Mouse (Mus musculus) C2C12 (cell line): Measurements from ENCODE around the gene Nudt3. TPM values are rescaled to one million over a fixed set of nuclear protein-coding genes. Genes with fewer than 3 reads are reported as not detected.
A peak's percentile ranks its signal among the peaks of the same experiment; 100 is the strongest.

Experiments
- H3K27me3 ChIP-seq: one replicate; pipeline ENCODE4 v1.6.1; 2011; ENCODE audit not compliant: control insufficient read depth, insufficient read depth, insufficient read length
- H3K36me3 ChIP-seq: one replicate; pipeline ENCODE4 v1.6.1; 2011; ENCODE audit not compliant: control insufficient read depth, insufficient read depth
- H3K4me3 ChIP-seq: one replicate; pipeline ENCODE4 v1.5.1; 2011; ENCODE audit warnings: mild to moderate bottlenecking, control low read depth; ENCODE audit not compliant: poor library complexity, insufficient read depth, severe bottlenecking
- H3K79me2 ChIP-seq: one replicate; pipeline ENCODE4 v1.6.1; 2011; ENCODE audit not compliant: control insufficient read depth, insufficient read depth
- H3K79me3 ChIP-seq: one replicate; pipeline ENCODE4 v1.6.1; 2011; ENCODE audit warnings: low read depth, control low read depth
- H3ac ChIP-seq: one replicate; pipeline ENCODE3; 2011; ENCODE audit warnings: low read depth; ENCODE audit not compliant: control insufficient read depth, insufficient read length
- CEBPB ChIP-seq: IDR thresholded peaks from one replicate; pipeline ENCODE4 v1.6.1; 2011; ENCODE audit warnings: low read depth, mild to moderate bottlenecking, control low read depth, moderate library complexity
- CTCF ChIP-seq: IDR thresholded peaks from one replicate; pipeline ENCODE4 v1.5.1; 2011; ENCODE audit not compliant: control insufficient read depth, insufficient read depth, insufficient read length
- FOSL1 ChIP-seq: IDR thresholded peaks from one replicate; pipeline ENCODE4 v1.8.0; 2011; ENCODE audit warnings: mild to moderate bottlenecking, low read length; ENCODE audit not compliant: poor library complexity, insufficient read depth, severe bottlenecking
- MAX ChIP-seq: IDR thresholded peaks from one replicate; pipeline ENCODE4 v1.6.1; 2011; ENCODE audit warnings: mild to moderate bottlenecking, control low read depth
- MYOD1 ChIP-seq: IDR thresholded peaks from one replicate; pipeline ENCODE4 v1.6.1; 2011; ENCODE audit warnings: low read depth; ENCODE audit not compliant: control insufficient read depth, insufficient read length
- MYOG ChIP-seq: IDR thresholded peaks from one replicate; pipeline ENCODE4 v1.6.1; 2011; ENCODE audit not compliant: control insufficient read depth, insufficient read length; ENCODE audit errors: extremely low read depth
- USF1 ChIP-seq: IDR thresholded peaks from one replicate; pipeline ENCODE4 v1.6.1; 2011; ENCODE audit warnings: low read depth, mild to moderate bottlenecking, control low read depth, moderate library complexity
- polyA plus RNA-seq: library from polyadenylated mRNA; unstranded; fragments of >200 nt; fragmentation: generic; extraction: Trizol; gene quantifications from one replicate; pipeline ENCODE4 v1.2.1, GENCODE M21; 2012; ENCODE audit warnings: missing spikeins

Nudt3 gene
- polyA plus RNA-seq, 1 experiment: 123 TPM

DNA sequence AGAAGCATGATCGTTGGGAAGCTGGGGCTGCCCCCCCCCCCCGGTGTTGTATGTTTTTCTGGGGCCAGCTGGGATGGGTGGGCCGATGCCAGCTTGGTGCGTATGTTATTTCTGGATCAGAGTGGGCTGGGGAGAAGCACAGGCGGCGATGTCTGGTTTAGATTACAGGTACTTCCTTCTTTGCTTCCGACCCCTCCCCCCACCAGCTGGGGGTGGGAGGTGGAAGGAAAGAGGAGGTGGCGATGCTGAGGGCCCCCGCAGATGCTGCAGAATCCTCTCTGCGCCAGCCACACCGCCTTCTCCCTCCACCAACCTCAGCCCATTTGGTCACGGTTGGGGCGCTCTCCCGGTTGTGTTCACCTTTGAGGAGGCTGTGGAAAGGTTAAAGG, 32.7 kb upstream of the Nudt3 start:
- H3K79me3 ChIP-seq: no peaks in the 10 kb centered on the region
- no peaks in the 10 kb centered on the region for H3K79me2 ChIP-seq
- no peak overlapping the region for H3K4me3 ChIP-seq
- no peak overlapping the region for H3ac ChIP-seq
- TF ChIP-seq MAX: no peak
- no peak for TF ChIP-seq MYOD1
- TF ChIP-seq MYOG: no peak
- TF ChIP-seq FOSL1: no peak
- no peak for TF ChIP-seq CEBPB
- TF ChIP-seq CTCF: no peak
- TF ChIP-seq USF1: no peak
- H3K36me3 ChIP-seq: no peaks in the 10 kb centered on the region
- peaks cover 25% of the 10 kb centered on the region for H3K27me3 ChIP-seq

DNA sequence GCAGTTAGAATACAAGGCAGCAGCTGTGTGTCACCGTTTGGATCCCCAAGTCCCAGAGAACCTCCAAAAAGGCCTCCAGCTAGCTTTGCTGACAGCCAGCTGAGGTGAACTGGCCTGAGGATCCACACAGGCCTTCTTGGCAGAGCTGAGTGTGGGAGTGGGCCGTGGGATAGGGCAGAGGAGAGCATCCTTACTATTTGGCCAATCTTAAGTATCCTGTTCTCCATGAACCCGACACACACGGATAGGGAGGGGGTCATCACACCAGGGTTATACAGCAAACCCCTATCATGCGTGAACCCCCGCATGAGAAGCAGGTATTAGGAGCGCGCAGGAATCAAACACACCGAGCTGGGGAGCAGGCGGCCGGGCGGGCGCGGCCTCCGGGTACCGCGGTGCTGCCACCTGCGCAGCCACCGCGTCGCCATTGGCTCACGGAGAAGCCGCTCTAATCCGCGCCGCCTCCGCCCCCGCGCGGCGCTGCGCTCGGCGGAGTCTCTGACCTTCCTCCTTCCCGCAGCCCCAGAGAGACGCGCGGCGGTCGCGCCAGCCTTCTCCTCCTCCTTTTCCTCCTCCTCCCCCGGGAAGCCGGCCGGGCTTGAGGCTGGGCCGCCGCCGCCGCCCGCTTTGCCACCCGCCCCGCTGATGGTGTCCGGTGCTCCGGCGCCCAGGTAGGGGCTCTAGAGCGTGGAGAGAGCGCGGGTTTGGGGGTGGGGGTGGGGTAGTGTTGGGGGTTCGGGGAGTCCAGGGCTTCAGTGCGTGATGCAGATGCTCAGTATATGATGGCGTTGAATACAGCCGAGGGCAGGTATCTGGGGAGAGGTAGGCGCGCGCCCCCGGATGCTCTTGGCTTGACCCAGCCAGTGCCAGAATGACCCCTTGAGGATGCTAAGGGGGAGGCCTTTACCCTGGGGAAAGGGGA, 32.1 kb upstream of the Nudt3 start, which contains the start of gene Pacsin1:
Gene Pacsin1 (plus strand): TSS at position 421 of the 922 bp plus-strand sequence.
- H3K79me3 ChIP-seq: no peaks in the 10 kb centered on the region
- no peak within 1 kb of the TSS for H3ac ChIP-seq
- H3K36me3 ChIP-seq: no peaks in the 10 kb centered on the region
- no peaks in the 10 kb centered on the region for H3K79me2 ChIP-seq
- H3K4me3 ChIP-seq: no peak within 1 kb of the TSS
- H3K27me3 ChIP-seq: peaks cover 25% of the 10 kb centered on the region
- TF ChIP-seq USF1: no peak
- no peak for TF ChIP-seq MYOD1
- TF ChIP-seq MAX: no peak
- TF ChIP-seq FOSL1: no peak

DNA sequence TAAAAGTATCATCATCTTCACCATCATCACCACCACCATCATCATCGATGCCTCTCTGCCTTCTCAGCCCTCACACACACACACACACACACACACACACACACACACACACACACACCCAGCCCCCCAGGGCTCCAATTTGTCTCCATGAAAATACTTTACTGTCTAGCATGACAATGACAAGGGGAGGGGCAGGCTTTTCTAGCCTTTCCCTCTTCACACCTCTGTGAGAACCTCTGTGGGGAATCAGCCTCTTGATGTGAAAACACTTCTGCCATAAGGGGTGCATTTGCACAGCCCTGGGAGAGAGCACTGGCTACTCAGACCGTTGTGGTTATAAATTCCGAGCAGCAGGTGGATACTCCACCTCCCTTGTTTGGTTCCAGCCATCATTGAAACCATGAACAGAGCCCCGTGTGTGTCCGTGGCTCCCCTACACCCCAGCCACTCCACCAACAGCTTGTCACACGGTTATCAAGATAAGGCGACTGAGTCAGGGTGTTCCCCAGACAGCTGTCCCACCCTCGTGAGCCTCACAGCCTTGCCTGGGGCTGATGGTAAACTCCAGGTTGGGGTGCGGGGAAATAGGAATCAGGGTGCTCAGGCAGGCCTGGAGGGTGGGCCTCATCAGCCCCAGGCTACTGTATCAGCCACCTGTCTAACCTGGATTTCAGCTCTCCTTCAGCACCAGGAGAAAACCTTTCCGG, 30.1 kb upstream of the Nudt3 start:
- Histone ChIP-seq H3K79me3 (no peaks in the 10 kb centered on the region), H3K36me3 (no peaks in the 10 kb centered on the region), H3K4me3 (no peak overlapping the region), H3K79me2 (no peaks in the 10 kb centered on the region), H3K27me3 (peaks cover 25% of the 10 kb centered on the region), H3ac (no peak overlapping the region)
- TF ChIP-seq FOSL1 (no peak), CTCF (no peak), MYOG (no peak), USF1 (no peak), MAX (no peak), CEBPB (no peak), MYOD1 (no peak)

GRCm38 (mm10) chr17:27652046-27652790, 28.9 kb upstream of the Nudt3 start:
- TF ChIP-seq MAX: no peak
- no peaks in the 10 kb centered on the region for H3K79me3 ChIP-seq
- H3K27me3 ChIP-seq: peaks cover 20% of the 10 kb centered on the region
- H3K79me2 ChIP-seq: no peaks in the 10 kb centered on the region
- no peaks in the 10 kb centered on the region for H3K36me3 ChIP-seq
- no peak overlapping the region for H3K4me3 ChIP-seq
- H3ac ChIP-seq: no peak overlapping the region

GRCm38 (mm10) chr17:27650586-27650985, 27.3 kb upstream of the Nudt3 start:
- no peaks in the 10 kb centered on the region for H3K79me3 ChIP-seq
- H3K4me3 ChIP-seq: no peak overlapping the region
- no peaks in the 10 kb centered on the region for H3K79me2 ChIP-seq
- H3ac ChIP-seq: no peak overlapping the region
- no peaks in the 10 kb centered on the region for H3K36me3 ChIP-seq
- no peak for TF ChIP-seq FOSL1
- TF ChIP-seq MAX: no peak
- TF ChIP-seq CEBPB: no peak
- TF ChIP-seq MYOD1: no peak
- TF ChIP-seq USF1: no peak
- no peak for TF ChIP-seq CTCF
- no peak for TF ChIP-seq MYOG
- H3K27me3 ChIP-seq: peaks cover 13% of the 10 kb centered on the region

GRCm38 (mm10) chr17:27650160-27650559, 26.9 kb upstream of the Nudt3 start:
- Histone ChIP-seq H3K27me3 (peaks cover 10% of the 10 kb centered on the region), H3K36me3 (no peaks in the 10 kb centered on the region), H3K4me3 (no peak overlapping the region), H3ac (no peak overlapping the region), H3K79me3 (no peaks in the 10 kb centered on the region), H3K79me2 (no peaks in the 10 kb centered on the region)
- TF ChIP-seq CTCF (peak; percentile 72), USF1 (no peak)
